Mouse (Mus musculus) G1E (cell line): ENCODE data around the gene Ush1c.

Experiments
- CTCF ChIP-seq: IDR thresholded peaks from 2 replicates; pipeline ENCODE4 v1.5.1; 2012; ENCODE audit warnings: low read depth, low read length, inconsistent platforms, mixed read lengths
- GATA1 ChIP-seq: IDR thresholded peaks from 2 replicates; pipeline ENCODE4 v1.6.1; 2012; ENCODE audit warnings: borderline replicate concordance, low read length, inconsistent platforms, mixed read lengths
- TAL1 ChIP-seq: conservative IDR thresholded peaks from 2 replicates; pipeline ENCODE4 v1.6.1; 2012; ENCODE audit warnings: low read depth, low read length, inconsistent platforms, mixed read lengths

DNA sequence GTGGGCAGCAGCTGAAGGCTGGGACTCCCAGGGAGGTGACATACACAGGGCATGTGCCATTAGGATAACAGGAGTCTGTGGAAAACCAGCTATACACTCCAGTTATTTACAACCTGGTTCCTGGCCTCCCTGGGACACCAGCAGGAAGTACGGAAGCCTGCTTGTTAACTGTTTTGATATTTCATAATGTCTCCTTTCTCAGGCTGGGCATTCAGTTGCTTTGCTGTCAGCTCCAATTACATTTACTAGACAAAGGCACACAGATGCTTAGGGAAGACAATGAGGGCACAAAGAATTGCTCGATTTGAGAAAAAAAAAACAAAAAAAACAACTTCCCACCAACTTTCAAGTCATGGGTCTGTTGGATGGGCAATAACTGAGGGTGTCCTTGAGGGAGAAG, 21.8 kb downstream of the Ush1c start:
- TF ChIP-seq CTCF, result no peak
- TF ChIP-seq GATA1, result no peak
- TF ChIP-seq TAL1, result no peak
